Mouse (Mus musculus): ENCODE data around the gene Gusb.

Gusb gene

GRCm38 (mm10) chr5:129974866-129975311 lies 28.0 kb downstream of the Gusb start:
- in situ Hi-C loops (cut with MboI, MseI), result no loop called here

DNA sequence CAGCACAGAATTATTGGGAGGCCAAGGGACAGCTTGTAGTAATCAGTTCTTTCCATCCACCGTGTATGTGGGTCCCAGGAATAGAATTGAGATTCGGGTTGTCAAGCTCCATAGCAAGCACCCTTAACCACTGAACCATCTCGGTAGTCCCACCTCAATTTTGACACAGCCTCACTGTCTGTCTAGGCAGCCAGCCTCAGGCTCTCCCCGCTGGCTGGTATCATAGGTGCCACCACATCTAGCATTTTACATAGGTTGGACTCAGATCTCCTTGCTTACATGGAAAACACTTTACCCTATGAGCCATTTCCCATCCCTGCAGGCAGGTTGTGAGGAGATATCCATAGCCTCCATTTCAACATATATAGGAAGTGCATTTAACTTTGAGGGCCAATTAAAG lies 28.5 kb downstream of the Gusb start:
- in situ Hi-C loops (cut with MboI, MseI), result no loop called here

DNA sequence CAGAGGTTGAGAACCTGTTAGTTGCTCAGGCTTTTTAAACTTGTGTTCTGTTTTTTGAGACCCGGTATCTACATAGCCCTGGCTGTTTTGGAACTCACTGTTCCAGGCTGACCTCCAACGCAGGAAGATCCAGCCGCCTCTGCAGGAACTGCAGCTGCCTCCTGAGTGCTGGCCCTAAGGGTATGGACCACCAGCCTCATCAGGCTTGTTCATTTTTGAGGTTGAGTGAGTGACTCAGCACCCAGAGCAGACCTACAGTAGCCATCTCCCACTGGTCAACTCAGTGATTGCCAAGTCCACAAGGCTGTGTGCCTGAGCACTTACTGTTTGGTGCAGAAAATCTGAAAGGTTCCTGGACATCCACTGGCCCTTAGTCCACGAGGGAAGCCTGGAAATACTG lies 31.4 kb downstream of the Gusb start:
- in situ Hi-C loops (cut with MboI, MseI), result no loop called here

DNA sequence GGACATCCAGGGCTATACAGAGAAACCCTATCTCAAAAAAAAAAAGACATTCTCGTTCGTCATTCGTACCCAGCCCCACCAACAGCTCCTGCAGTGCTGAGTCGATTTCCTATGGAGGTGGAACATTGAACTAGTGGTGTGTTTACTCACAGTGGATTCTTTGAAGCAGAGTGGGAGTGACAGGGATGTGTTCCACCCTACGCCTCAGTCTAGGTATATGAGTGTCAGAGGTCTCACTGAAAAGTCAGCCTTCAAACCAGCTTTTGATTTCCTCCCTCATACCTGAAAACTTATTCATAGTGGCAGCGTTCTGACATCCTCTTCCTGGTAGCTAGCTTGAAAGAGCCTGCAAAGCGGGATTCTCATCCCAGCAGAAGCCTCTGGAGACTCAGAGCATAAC lies 34.4 kb downstream of the Gusb start:
- in situ Hi-C loops (cut with MboI, MseI), result no loop called here

- in situ Hi-C loops (cut with MboI, MseI), result no loop called here
Observed at GRCm38 (mm10) chr5:129966448-129966847, 36.4 kb downstream of the Gusb start.

DNA sequence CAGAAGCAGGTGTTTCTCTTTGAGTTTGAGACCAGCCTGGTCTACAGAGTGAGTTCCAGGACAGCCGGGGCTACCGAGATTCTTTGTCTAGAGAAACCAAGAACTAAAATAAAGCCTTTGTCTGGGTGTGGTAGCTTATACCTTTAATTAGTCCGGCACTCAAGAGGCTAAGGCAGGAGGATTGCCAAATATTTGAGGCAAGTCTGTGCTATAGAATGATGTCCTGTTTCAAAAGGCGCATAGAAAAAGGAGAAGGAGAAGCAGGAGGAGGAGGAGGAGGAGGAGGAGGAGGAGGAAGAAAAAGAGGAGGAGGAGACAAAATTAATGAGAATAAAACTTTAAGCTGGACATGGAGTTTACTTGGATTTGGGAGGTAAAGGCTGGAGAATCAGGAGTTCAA lies 39.6 kb downstream of the Gusb start:
- in situ Hi-C loops (cut with MboI, MseI), result no loop called here

DNA sequence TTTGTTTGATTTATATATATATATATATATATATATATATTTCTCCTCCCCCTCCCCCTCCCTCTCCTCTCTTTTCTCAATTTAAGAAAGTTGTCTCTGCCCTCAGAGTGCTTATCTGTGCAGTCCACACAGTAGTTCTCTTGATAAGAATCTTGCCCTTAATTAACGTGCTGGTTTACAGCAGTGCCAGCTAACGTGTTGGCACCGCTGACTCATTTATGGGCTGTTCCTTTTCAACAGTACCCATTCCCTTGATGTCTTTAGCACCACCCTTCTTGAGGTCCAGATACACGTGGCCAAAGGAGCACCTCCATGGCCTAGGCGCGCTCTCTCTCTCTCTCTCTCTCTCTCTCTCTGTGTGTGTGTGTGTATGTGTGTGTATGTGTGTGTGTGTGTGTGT lies 47.1 kb downstream of the Gusb start:
- in situ Hi-C loops (cut with MboI, MseI), result no loop called here

GRCm38 (mm10) chr5:129954473-129955254 lies 48.2 kb downstream of the Gusb start:
- in situ Hi-C loops (cut with MboI, MseI), result no loop called here

- in situ Hi-C loops (cut with MboI, MseI), result no loop called here
Observed at GRCm38 (mm10) chr5:129952143-129952542, 50.7 kb downstream of the Gusb start.

- in situ Hi-C loops (cut with MboI, MseI), result loop anchor here (25.0 kb wide), 1 partner anchor 935 kb away; the partner anchor contains the start of genes Ran and Stx2
Observed at GRCm38 (mm10) chr5:129947528-129948033, 55.3 kb downstream of the Gusb start.

- in situ Hi-C loops (cut with MboI, MseI), result loop anchor here (25.0 kb wide), 1 partner anchor 931 kb away; the partner anchor contains the start of genes Ran and Stx2
Observed at GRCm38 (mm10) chr5:129943402-129943801, 59.4 kb downstream of the Gusb start.

- in situ Hi-C loops (cut with MboI, MseI), result loop anchor here (25.0 kb wide), 1 partner anchor 930 kb away; the partner anchor contains the start of genes Ran and Stx2
Observed at GRCm38 (mm10) chr5:129942073-129942939, 60.5 kb downstream of the Gusb start.

GRCm38 (mm10) chr5:129941495-129942045 lies 61.3 kb downstream of the Gusb start, which contains the start of gene Vkorc1l1:
Gene Vkorc1l1, plus strand, starts transcription at chr5:129941970.
- in situ Hi-C loops (cut with MboI, MseI), result loop anchor here (25.0 kb wide), 1 partner anchor 929 kb away; the partner anchor contains the start of genes Ran and Stx2

GRCm38 (mm10) chr5:129940736-129941494 lies 61.9 kb downstream of the Gusb start:
- in situ Hi-C loops (cut with MboI, MseI), result loop anchor here (25.0 kb wide), 1 partner anchor 929 kb away; the partner anchor contains the start of genes Ran and Stx2

DNA sequence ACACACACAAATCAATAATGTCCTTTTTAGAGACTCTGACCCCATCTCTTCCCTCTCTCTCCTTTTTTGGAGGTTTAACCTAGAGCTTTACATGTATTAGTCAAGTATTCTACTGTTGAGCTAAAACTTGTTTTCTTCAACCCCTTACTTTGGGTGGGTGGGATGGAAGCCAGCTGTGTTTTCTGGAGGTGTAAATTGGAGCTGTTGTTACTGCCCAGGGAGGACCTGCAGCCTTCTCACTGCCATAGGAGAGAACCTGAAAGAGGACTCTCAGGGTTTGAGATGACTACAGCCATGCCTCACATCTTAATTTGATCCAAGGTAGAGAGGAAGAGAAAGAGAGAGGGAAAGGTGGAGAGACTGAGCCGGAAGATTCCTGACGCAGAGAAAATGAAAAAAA lies 62.6 kb downstream of the Gusb start:
- in situ Hi-C loops (cut with MboI, MseI), result loop anchor here (25.0 kb wide), 1 partner anchor 928 kb away; the partner anchor contains the start of genes Ran and Stx2
